Mouse (Mus musculus): Measurements from ENCODE around the gene F11r. TPM values are rescaled to one million over a fixed set of nuclear protein-coding genes. Genes with fewer than 3 reads are reported as not detected.

Gene F11r
- polyA plus RNA-seq, 1 experiment from 2014 or later, result 80.0 TPM

DNA sequence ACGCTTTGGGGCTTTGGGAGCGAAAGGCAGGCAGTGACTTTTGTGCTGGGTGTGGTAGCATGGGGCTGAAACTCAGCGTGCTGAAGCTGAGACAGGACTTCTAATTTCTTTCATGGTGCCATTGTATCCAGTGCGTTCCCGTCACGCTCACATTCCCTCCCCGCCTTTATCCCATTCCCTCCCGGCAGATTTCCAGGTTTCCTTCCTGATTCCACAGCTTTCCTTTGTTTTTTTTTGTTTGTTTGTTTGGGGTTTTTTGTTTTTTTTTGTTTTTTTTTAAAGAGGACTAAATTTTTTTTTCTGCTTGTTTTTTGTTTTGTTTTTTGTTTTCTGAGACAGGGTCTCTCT is 5.1 kb downstream of the F11r start:
- Histone ChIP-seq H3K27ac (ENCODE audit: low read length) (peak overlapping the region; percentile 89), H3K27me3 (ENCODE audit: control insufficient read depth, insufficient read depth, low read length) (no peaks in the 10 kb centered on the region), H3K9ac (ENCODE audit: low read length) (0 out of 2 replicates have a peak overlapping the region, but pooled peaks have one; percentile 3), H3K36me3 (ENCODE audit: control insufficient read depth, insufficient read depth) (peaks cover 4% of the 10 kb centered on the region; the same call in 1 of the 2 replicates), H3K4me3 (ENCODE audit: low read length) (peak overlapping the region; percentile 13; the same call in 1 of the 2 replicates), H3K4me1 (ENCODE audit: control insufficient read depth, insufficient read depth, low read length) (peaks cover 45% of the 10 kb centered on the region), H3K9me3 (replicated peaks; ENCODE audit: control insufficient read depth, low read length) (peaks cover 6% of the 10 kb centered on the region; the same call in 1 of the 2 replicates), H3K4me2 (ENCODE audit: low read depth, low read length) (peak overlapping the region; percentile 59)
- ATAC-seq (replicated peaks; ENCODE audit: extremely low read depth, insufficient read depth, low FRiP score), result no peak
- 52% methylated on average over 8 of the region's 8 CpGs for WGBS

DNA sequence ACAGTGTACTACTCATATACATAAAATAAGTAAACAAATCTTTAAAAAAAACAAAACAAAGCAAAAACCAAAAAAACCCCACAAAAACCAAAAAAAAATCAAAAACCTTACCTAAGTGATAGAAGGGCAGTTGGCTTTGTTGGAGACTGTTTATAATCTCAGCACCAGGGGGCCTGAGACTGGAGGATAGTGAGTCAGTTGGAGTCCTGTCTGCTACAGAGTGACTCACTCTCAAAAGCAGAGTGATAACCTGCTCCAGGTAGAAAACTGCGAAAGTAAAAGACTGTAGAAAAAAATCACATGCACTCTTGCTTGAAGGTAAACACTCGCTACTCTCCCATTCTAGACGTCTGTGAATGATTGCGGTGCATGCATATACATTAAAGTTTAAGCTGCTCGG is 7.7 kb downstream of the F11r start:
- H3K4me2 ChIP-seq (ENCODE audit: low read depth, low read length), result no peak overlapping the region
- peaks cover 4% of the 10 kb centered on the region; the same call in 1 of the 2 replicates for H3K36me3 ChIP-seq (ENCODE audit: control insufficient read depth, insufficient read depth)
- 84% methylated on average over 5 of the region's 5 CpGs for WGBS
- ATAC-seq (replicated peaks; ENCODE audit: extremely low read depth, insufficient read depth, low FRiP score), result no peak
- H3K9ac ChIP-seq (ENCODE audit: low read length), result no peak overlapping the region
- H3K9me3 ChIP-seq (replicated peaks; ENCODE audit: control insufficient read depth, low read length), result peaks cover 6% of the 10 kb centered on the region; the same call in 1 of the 2 replicates
- H3K27ac ChIP-seq (ENCODE audit: low read length), result no peak overlapping the region
- no peaks in the 10 kb centered on the region for H3K27me3 ChIP-seq (ENCODE audit: control insufficient read depth, insufficient read depth, low read length)
- H3K4me3 ChIP-seq (ENCODE audit: low read length), result no peak overlapping the region
- peaks cover 45% of the 10 kb centered on the region for H3K4me1 ChIP-seq (ENCODE audit: control insufficient read depth, insufficient read depth, low read length)

DNA sequence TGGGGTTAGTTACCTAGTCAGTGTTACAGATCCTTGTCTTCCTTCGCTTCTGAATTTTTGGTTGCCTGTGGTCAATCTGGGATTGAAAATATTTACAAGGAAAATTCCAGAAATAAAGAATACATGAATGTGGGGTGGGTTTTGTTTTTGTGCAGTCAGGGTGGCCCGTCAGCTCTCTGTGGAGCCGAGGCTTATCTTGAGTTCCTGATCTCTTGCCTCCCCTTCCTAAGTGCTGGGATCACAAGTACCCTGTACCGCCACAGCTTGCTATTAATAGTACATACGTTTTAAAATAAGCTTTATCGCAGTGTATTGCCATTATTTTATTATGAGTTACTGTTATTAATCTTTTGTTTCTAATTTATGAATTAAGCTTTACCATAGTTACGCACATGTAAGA is 9.5 kb downstream of the F11r start:
- 29% methylated on average over 7 of the region's 7 CpGs for WGBS
- Histone ChIP-seq H3K27ac (ENCODE audit: low read length) (peak overlapping the region; percentile 77), H3K36me3 (ENCODE audit: control insufficient read depth, insufficient read depth) (peaks cover 4% of the 10 kb centered on the region; the same call in 1 of the 2 replicates), H3K9me3 (replicated peaks; ENCODE audit: control insufficient read depth, low read length) (peaks cover 6% of the 10 kb centered on the region; the same call in 1 of the 2 replicates), H3K4me2 (ENCODE audit: low read depth, low read length) (peak overlapping the region; percentile 54; the same call in 1 of the 2 replicates), H3K4me3 (ENCODE audit: low read length) (no peak overlapping the region; the same call in 1 of the 2 replicates), H3K9ac (ENCODE audit: low read length) (peak overlapping the region; percentile 51; the same call in 1 of the 2 replicates), H3K4me1 (ENCODE audit: control insufficient read depth, insufficient read depth, low read length) (peaks cover 27% of the 10 kb centered on the region), H3K27me3 (ENCODE audit: control insufficient read depth, insufficient read depth, low read length) (no peaks in the 10 kb centered on the region)
- ATAC-seq (replicated peaks; ENCODE audit: extremely low read depth, insufficient read depth, low FRiP score), result peak; percentile 76

DNA sequence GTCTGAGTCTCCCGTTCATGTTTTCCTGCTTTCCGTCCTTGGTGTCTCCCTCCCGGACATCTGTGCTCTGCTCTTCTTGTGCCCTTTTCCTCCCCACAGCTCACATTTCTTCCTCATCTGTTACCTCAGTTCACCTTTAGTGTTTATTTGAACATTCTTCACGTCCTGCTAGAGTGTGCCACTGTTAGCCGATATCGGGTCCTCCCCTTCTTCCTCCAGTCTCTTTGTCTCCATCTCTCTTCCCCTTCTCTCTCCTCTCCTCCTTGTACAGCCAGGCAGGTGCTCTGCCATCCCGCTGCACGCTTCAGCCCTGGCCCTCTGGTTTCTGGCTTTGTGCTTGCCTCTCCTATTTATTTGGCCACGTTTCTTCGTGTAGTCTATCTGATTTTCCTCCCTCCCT is 10.4 kb downstream of the F11r start:
- Histone ChIP-seq H3K27me3 (ENCODE audit: control insufficient read depth, insufficient read depth, low read length) (no peaks in the 10 kb centered on the region), H3K9ac (ENCODE audit: low read length) (peak overlapping the region; percentile 51), H3K36me3 (ENCODE audit: control insufficient read depth, insufficient read depth) (peaks cover 4% of the 10 kb centered on the region; the same call in 1 of the 2 replicates), H3K4me2 (ENCODE audit: low read depth, low read length) (peak overlapping the region; percentile 54), H3K4me3 (ENCODE audit: low read length) (peak overlapping the region; percentile 8; the same call in 1 of the 2 replicates), H3K4me1 (ENCODE audit: control insufficient read depth, insufficient read depth, low read length) (peaks cover 21% of the 10 kb centered on the region), H3K27ac (ENCODE audit: low read length) (peak overlapping the region; percentile 77), H3K9me3 (replicated peaks; ENCODE audit: control insufficient read depth, low read length) (peaks cover 6% of the 10 kb centered on the region; the same call in 1 of the 2 replicates)
- no peak for ATAC-seq (replicated peaks; ENCODE audit: extremely low read depth, insufficient read depth, low FRiP score)
- WGBS, result 17% methylated on average over 10 of the region's 10 CpGs

DNA sequence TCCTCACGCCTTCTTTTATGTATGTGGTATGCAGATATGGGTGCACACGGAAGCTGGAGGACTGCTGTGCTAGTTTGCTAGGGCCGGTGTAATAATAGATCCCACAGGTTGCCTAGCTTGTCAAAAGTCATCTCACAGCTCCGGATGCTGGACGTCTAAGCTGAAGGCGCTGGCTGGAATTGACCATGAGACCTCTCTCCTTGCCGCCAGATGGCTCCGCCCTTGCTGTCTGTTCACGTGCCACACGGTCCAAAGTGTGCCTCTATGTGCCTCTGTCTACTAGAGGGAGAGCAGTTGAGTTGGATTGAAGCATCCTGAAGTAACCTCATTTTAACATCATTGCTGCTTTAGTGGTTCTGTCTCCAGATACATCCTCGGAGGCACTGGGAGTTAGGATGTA is 12.7 kb downstream of the F11r start:
- Histone ChIP-seq H3K27ac (ENCODE audit: low read length) (no peak overlapping the region), H3K36me3 (ENCODE audit: control insufficient read depth, insufficient read depth) (no peaks in the 10 kb centered on the region), H3K9ac (ENCODE audit: low read length) (no peak overlapping the region), H3K4me1 (ENCODE audit: control insufficient read depth, insufficient read depth, low read length) (peaks cover 18% of the 10 kb centered on the region), H3K27me3 (ENCODE audit: control insufficient read depth, insufficient read depth, low read length) (no peaks in the 10 kb centered on the region), H3K9me3 (replicated peaks; ENCODE audit: control insufficient read depth, low read length) (no peaks in the 10 kb centered on the region), H3K4me3 (ENCODE audit: low read length) (no peak overlapping the region), H3K4me2 (ENCODE audit: low read depth, low read length) (no peak overlapping the region)
- WGBS, result 64% methylated on average over 11 of the region's 11 CpGs
- no peak for ATAC-seq (replicated peaks; ENCODE audit: extremely low read depth, insufficient read depth, low FRiP score)

DNA sequence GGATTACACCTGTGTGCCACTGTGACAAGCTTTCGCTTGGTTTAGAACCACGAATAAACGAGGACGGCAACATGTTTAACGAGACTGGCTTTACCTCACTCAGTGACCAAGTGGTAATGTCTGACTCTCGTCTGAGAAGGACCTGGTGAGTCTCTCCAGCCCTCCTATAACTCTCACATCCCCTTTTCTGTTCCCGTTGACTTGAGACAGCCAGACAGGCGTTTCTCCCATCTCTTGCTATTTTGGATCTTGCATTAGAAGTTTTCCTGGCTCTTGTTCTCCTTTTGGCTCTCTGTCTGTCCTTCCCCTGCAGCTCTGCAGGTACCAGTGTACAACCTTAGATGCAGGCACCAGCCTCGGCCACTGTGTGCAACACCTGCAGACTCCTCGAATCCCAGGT is 13.7 kb downstream of the F11r start:
- H3K4me1 ChIP-seq (ENCODE audit: control insufficient read depth, insufficient read depth, low read length), result peaks cover 18% of the 10 kb centered on the region
- no peak for ATAC-seq (replicated peaks; ENCODE audit: extremely low read depth, insufficient read depth, low FRiP score)
- H3K27ac ChIP-seq (ENCODE audit: low read length), result no peak overlapping the region

DNA sequence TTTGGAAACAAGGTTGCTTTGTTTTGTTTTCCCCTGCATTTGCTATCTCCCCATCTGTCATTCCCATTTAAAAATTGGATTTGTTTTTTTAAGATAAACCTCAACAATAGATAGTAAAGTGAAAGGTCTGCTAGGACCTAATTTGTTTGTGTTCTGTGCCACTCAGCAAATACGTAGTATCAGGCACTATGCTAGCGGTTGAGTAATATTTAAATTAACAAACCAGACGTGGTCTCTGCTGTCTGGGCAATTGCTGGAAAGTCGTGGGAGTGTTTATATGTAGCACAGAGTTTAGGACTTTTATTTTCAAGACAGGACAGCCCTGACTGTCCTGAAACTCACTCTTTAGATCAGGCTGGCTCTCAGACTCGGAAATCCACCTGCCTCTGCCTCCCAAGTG is 15.2 kb downstream of the F11r start:
- Histone ChIP-seq H3K4me3 (ENCODE audit: low read length) (no peak overlapping the region), H3K4me2 (ENCODE audit: low read depth, low read length) (no peak overlapping the region), H3K9ac (ENCODE audit: low read length) (no peak overlapping the region), H3K27ac (ENCODE audit: low read length) (no peak overlapping the region), H3K4me1 (ENCODE audit: control insufficient read depth, insufficient read depth, low read length) (peaks cover 7% of the 10 kb centered on the region), H3K27me3 (ENCODE audit: control insufficient read depth, insufficient read depth, low read length) (no peaks in the 10 kb centered on the region), H3K9me3 (replicated peaks; ENCODE audit: control insufficient read depth, low read length) (no peaks in the 10 kb centered on the region), H3K36me3 (ENCODE audit: control insufficient read depth, insufficient read depth) (no peaks in the 10 kb centered on the region)
- ATAC-seq (replicated peaks; ENCODE audit: extremely low read depth, insufficient read depth, low FRiP score), result no peak
- 64% methylated on average over 5 of the region's 5 CpGs for WGBS

More for the DNA sequence above, 13.7 kb downstream of the F11r start:
- Histone ChIP-seq H3K36me3 (ENCODE audit: control insufficient read depth, insufficient read depth) (no peaks in the 10 kb centered on the region), H3K9ac (ENCODE audit: low read length) (no peak overlapping the region), H3K27me3 (ENCODE audit: control insufficient read depth, insufficient read depth, low read length) (no peaks in the 10 kb centered on the region), H3K9me3 (replicated peaks; ENCODE audit: control insufficient read depth, low read length) (no peaks in the 10 kb centered on the region), H3K4me2 (ENCODE audit: low read depth, low read length) (no peak overlapping the region), H3K4me3 (ENCODE audit: low read length) (no peak overlapping the region)
- 75% methylated on average over 10 of the region's 10 CpGs for WGBS

DNA sequence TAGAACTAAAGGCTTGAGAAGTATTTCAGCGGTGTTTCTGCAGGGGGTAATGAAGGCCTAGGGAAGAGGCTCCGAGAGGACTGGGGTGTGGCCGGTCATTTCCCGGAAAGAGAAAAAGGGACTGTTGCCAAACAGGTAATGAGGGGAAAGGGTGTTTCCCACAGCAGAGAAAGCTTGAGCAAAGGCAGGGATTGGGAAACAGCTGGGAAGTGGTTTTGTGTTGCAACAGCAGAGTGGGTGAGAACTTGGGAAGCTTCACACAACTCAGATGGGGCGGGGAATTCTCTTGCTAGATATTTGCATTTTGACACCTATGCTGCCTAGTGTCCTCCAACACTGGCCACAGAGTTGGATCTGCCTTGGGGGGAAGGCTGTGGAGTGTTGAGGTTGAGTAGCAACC is 15.6 kb downstream of the F11r start:
- Histone ChIP-seq H3K36me3 (ENCODE audit: control insufficient read depth, insufficient read depth) (no peaks in the 10 kb centered on the region), H3K4me3 (ENCODE audit: low read length) (no peak overlapping the region), H3K27ac (ENCODE audit: low read length) (no peak overlapping the region), H3K4me2 (ENCODE audit: low read depth, low read length) (no peak overlapping the region), H3K9ac (ENCODE audit: low read length) (no peak overlapping the region), H3K27me3 (ENCODE audit: control insufficient read depth, insufficient read depth, low read length) (no peaks in the 10 kb centered on the region), H3K9me3 (replicated peaks; ENCODE audit: control insufficient read depth, low read length) (no peaks in the 10 kb centered on the region), H3K4me1 (ENCODE audit: control insufficient read depth, insufficient read depth, low read length) (peaks cover 3% of the 10 kb centered on the region)
- 78% methylated on average over 5 of the region's 5 CpGs for WGBS
- ATAC-seq (replicated peaks; ENCODE audit: extremely low read depth, insufficient read depth, low FRiP score), result no peak

DNA sequence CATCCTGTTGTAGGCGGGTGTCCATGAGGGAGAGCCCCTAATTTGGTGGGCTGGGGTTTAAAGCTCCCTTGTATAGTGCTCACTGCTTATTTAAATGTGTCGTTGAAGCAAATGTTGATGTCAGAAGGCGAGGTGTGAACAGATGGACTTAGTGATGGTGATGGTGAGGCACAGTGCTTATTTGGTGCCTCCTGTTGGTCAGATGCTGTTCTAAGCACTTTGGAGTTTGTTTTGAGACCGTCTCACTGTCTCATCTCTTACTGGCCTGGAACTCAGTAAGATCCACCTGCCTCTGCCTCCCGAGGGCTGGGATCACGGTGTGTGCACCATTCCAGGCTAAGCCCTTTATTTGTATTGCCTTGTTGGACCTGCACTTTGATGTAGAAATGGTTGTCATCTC is 17.6 kb downstream of the F11r start:
- ATAC-seq (replicated peaks; ENCODE audit: extremely low read depth, insufficient read depth, low FRiP score), result no peak
- Histone ChIP-seq H3K36me3 (ENCODE audit: control insufficient read depth, insufficient read depth) (no peaks in the 10 kb centered on the region), H3K4me3 (ENCODE audit: low read length) (no peak overlapping the region), H3K27ac (ENCODE audit: low read length) (no peak overlapping the region), H3K9ac (ENCODE audit: low read length) (no peak overlapping the region), H3K4me2 (ENCODE audit: low read depth, low read length) (no peak overlapping the region), H3K4me1 (ENCODE audit: control insufficient read depth, insufficient read depth, low read length) (peaks cover 6% of the 10 kb centered on the region), H3K9me3 (replicated peaks; ENCODE audit: control insufficient read depth, low read length) (no peaks in the 10 kb centered on the region), H3K27me3 (ENCODE audit: control insufficient read depth, insufficient read depth, low read length) (no peaks in the 10 kb centered on the region)
- 80% methylated on average over 6 of the region's 6 CpGs for WGBS
